Mouse (Mus musculus) adrenal gland, postnatal 25 days (tissue): Measurements from ENCODE around the gene Zfp512b. TPM values are rescaled to one million over a fixed set of nuclear protein-coding genes. Genes with fewer than 3 reads are reported as not detected.

Experiments
- DNase-seq: peaks from one replicate; pipeline ENCODE4 v3.0.0; 2021; ENCODE audit warnings: mixed read lengths
- microRNA-seq, 2 experiments: library from miRNA; unstranded; fragments of <30 nt; microRNA quantifications; one replicate each; pipeline ENCODE4 v1.2.0; 2021
- total RNA-seq: library from RNA; stranded (reverse); gene quantifications from 2 replicates; pipeline ENCODE4 v1.2.3, GENCODE M21; 2021

Gene Zfp512b
- total RNA-seq, 1 experiment from 2014 or later = 81.6 TPM

DNA sequence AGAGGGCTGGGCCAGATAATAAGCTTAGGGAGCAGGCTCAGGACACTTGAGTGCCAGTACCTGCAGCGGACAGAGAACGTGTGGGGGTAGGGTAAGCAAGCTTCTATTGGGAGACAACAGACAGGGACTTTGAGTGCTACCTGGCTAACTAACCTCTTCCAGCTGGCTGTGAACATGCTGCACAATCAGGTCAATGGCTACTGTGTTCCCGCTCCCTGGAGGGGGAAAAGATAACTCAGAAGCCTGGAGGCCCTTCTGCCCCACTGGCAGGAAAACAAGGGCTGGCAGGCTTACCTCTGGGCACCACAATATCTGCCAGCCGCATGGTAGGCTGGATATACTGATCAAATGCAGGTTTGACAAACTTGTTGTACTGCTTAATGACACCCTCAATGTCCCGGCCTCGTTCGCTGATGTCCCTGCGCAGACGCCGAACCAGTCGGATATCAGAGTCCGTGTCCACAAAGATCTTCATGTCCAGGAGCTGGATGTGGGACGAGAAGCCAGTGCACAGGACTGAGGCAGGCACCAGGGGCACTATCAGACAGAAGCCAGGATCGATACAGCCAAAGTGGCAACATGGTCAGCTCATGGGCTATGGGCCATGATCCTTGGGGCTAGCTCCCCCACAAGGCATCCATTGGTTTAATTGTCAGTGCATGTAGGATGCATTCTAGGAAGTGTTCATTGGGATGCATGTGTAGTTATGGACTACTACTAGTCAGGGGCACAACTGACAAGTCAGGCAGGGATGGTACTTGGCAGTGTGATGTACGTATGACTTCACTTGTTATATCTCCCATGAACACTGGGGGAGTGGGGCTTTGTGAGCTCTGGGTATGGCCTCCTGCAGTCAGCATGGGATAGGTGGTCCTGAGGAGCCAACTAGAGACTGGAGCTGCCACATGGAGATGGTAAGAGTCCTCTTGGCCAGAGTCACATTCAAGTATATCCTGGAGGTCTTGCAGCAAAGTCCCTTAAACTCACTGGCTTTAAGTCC, 19.4 kb downstream of the Zfp512b start:
- no peak for DNase-seq

DNA sequence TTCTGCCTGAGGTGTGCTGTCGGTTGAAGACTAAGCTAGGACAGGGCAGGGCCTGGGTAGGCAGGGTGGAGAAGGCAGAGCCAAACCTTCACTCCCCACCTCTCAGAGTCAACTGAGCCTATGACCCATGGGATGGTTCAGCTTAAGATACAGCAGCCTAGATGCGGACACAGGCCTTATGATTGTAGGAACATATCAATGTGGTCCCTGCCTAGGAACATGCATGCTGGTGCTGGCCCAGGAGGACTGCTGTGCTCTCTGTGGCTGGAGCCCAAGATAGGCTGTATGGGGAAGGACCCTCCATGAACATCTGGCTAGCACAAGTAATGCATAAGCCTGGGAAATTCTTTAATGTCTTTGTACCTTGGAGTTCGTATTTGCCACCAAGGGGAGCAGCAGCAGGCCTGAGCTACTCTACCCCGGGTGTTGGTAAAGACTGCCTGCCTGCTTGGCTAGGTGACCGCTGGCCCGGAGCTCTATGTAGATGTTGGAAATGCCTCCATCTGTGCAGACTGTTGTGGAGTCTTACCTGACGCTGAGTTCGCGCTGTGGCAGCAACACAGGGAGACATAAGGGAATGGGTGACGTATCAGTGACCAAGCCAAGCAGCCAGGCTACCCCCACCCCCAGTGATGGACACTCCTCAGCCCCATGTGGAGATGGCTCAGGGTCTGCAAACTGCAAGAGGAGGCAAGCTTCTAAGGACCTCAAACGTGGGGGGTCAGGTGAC, 20.5 kb downstream of the Zfp512b start:
- DNase-seq = no peak

DNA sequence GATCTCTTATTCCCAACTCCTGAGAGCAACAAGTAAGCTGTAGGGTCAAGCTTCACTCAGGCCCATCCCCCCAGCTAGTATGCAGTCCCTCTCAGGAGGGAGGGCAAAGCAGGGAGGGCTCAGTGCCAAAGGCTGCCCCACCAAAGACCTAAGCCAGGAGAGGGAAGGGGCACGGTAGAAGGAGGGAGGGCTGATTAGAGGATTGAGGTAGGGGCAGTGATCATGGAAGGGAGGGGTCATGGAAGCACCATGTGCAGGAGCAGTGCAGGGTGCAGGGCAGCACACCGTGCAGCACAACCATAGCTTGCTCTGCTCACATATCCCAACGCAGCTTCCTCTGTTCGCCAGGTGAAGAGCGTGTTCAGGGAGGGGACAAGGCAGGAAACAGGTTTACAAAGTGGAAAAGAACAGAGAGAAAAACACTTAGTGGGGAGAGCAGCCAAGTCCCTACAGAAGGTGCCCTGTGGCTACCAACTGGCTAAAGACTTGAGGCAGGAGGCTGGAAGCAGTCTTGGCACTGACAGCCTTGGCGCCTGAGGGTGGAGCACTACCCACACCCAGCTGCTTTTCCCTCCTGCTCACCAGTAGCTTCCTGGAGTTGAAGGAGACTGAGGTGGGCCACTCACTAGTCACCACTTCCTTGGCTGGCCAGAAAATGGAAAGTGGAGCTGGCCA, 21.5 kb downstream of the Zfp512b start:
- no peak for DNase-seq

DNA sequence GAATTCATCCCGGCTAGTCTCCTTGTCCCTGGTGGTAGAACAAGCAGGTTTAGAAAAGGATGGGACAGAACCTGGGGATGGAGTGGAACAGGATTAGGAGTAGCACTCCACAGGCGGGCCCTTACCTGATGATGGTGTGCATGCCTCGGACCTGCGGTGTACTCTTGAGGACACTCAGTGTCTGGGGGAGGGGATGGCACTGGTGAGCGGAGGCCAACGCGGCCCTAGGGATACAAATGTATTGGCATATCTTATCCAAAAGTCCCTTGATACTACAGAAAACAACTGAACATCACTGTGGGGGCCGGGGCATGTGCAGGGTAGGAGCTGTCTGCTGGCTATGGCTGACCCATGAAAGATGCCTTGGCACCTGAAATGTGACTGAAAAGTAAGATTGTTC, 22.2 kb downstream of the Zfp512b start:
- no peak for DNase-seq

DNA sequence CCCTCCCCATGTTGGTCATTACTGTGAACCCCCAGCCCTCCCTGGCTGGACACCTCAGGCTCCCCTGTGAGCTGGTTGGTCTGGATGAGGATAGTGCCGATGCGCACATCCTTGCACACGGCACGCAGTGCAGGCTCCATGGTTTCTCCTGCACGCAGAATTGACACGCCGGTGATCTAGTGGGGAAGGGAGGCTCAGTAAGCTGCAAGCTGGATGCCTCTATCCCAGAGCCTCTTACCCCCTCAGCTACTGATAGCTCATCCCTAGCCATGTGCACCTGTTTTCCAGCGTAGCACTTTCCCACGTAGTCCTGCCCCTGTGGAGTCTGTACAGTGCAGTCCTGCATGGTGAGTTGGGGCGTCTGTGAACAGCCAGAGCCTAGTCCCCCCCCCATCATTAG, 22.7 kb downstream of the Zfp512b start:
- DNase-seq = no peak

DNA sequence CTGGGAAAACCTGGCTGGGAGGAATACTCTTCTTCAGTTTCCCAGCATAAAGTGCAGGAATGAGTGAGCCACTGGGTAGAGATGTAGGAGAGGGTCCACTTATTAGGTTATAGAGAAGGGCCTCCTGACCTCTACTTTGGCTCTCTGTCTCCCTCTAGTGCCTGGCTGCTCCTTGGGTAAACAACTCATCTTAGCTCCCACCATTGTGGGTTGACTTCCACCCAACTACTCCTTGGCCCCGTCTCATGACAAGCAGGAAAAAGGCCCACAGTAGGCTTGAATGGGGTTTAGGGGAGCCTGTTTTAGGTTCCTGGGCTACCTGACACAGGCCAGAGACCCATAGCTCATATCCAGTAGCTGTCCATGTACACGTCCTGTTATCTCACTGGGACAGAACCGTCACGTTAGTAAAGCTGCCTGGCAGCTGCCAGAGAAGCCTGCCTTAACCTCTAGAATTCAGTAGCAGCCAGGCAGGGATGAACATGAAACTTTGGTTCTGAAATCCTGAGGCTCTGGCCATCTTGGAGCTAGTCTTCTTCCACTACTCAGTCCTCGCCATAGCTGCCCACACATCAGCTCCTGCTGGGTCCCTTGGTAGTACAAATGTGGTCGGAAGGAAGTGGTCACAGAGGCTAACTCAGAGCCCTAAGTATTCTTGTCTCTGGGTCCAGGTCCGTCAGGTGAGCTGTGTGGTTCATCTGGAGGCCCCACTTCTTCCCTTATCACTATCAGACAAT, 24.2 kb downstream of the Zfp512b start:
- peak; percentile 45 for DNase-seq

DNA sequence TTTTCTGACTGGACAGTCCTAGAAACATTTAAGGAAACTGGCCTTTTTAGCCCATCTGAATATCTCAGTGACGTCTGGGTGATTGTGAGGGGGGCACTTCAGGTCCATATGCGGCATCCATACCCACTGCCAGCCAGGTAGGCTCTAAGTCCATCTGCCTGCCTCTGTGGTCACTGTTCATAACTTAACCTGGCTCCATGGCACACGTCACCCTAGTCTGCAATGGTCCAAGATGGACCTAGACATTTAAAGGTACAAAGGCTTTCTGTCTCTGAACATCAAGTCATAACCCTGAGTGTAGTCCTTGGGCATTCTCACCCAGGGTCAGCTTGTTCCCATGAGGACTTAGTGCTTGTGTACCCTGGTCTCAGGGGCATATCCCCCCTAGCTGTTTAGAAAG, 25.3 kb downstream of the Zfp512b start:
- no peak for DNase-seq

DNA sequence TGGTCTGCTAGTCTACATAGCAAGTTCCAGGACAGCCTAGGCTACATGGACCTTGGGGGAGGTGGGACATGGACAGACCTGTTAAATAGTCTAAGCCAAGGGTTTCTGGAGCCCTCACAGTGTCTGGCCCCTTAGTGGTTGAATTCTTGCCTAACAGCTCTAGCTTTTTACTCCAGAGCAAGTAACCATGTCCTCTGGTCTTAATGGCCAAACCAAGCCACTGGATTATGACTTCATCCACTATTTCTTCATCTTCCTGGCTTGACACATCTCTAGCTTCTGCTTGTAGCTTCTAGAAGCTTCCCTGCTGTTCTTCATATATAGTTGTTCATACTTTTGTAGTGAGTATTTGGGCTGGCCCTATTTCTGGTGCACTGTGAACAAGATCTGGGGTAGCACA, 38.8 kb downstream of the Zfp512b start:
- no peak for DNase-seq

DNA sequence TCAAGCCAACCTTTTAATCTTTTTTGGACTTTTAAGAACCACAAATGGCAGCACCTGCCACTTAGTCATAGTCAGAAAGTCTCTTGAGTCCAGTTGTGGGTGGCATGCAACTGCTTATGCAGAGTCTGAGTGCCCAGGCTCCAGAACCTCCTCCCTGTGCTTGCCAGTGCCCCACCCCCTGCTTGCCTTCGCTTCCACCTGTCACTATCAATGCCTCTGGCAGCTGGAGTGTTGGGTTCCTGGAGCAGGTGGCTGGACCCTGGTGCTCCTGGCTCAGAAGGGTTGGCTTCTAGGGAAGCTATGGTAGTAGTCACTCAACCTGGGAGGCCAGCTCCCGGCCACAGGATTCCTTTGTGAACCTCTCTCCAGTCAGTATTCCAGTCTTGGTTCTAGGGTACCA, 42.4 kb downstream of the Zfp512b start:
- no peak for DNase-seq

DNA sequence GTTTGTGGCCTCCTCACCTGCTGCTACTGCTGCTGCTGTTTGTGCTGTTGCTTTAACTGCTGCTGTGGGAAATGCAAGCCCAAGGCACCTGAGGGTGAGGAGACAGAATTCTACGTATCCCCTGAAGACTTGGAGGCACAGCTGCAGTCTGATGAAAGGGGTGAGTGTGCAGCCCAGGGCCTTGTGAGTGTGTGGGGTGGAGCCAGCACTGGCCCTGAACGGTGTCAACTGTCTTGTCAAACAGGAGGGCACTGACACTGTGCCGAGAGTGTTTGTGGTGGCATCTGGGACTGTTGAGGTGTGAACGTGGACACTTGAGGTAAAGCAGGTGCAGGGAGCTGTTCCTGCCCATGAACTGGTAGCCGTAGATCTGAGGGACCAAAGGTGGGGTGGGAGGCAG, 43.9 kb downstream of the Zfp512b start:
- no peak for DNase-seq

DNA sequence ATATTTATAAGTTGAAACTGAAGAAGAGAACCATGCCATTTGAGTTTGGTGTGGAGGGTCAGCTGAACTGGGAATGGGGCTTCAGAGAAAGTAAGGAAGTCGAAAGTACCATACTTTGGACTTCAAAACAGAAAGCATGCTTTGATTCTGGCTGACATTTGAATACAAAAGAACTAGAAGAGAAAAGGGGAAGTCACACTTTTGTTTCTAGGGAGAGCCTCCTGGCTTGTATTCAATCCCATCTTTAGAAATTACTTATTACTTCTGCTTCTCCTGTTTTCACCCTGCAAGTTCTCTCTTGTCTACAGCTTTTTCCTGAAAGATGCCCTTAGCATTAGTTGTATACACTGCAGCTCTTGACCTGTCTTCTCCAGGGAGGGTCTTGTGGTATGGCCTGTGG, 44.4 kb downstream of the Zfp512b start:
- DNase-seq = no peak

DNA sequence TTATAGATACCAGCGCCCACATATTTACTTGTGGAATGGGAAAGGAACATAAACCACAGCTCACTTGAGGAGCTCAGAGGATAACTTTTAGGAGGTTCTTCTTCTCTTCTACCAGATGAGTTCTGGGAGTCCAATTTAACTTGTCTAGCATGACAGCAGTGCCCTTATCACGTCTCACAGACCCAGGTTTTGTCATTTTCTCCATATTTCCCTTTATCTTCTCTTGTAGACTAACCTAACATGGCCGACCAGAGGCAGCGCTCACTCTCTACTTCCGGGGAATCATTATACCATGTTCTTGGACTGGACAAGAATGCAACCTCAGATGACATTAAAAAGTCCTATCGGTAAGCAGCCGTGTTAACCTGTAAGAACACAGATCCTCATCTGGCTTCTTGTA, 46.5 kb downstream of the Zfp512b start:
- DNase-seq = no peak

DNA sequence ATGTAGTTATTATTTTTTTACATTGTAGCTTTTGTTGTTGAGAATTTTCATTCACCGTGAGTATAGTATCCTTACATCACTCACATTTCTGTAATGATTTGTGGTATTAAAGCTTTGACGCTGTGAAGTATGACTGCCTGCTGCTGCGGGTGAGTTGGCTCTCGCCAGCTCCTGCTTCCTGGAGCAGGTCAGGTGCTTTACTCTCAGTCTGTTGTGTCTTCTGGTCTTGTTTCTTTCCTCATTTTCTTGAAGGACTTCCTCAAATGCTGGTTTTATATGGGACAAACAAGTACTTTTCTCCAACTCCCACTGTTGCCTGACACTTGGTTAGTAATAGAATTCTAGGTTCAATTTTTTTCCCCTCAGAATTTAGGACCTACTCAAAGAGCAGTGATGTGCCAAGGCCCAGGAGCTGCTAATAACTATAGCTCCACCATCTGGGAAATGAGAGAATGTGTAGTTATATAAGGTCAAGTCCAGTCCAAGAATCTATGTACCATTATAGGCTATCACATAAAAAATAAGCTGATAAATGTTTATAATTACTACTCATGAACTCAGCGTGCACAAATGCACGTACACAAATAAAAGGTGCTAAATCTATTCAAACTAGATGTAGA, 50.7 kb downstream of the Zfp512b start:
- no peak for DNase-seq

DNA sequence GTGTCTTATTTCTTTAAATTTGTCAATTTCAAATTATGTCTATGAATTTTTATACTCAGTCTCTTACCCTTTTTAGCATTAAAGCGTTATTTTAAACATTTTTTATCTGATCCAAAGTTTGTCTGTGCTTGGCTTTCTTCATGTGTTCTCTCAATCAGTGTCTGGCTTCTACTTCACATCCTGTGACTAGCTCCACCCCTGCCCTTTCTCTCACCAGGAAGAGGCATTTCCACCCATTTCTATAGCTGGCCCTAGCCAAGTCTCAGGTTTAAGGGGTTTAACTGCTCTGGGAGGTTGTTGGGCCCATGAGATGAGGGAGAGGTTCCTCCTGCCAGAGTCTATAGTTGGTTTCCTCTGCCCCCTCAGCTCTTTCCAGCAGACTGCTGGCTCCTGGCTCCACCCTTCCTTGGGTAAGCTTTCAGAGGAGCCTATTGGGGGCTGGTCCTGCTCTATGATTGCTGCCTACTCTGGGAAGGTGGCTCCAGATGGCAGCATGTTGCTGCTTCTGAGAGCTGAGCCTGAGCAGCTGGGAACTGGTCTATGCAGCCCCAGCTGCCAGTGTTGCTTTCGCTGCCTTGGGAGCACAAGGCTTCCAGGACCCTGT, 55.1 kb downstream of the Zfp512b start:
- no peak for DNase-seq

DNA sequence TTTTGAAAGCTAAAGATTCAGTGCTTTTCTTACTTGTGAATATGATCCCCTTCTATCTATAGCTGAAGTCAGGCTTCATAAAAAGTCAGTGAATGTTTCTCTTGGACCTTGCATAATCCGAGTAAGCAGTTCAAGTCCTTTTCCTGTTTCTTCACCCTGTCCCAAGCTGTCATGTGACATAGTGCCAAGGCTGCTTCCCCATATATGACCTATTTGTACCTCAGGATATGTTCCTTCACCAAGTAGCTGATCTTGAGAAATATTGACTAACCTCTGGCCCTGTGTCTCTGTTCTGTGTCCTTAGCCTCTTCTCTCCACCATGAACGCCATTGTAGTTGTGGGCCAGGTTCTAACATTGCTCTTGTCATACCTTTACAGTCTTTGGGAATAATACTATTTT, 56.2 kb downstream of the Zfp512b start:
- no peak for DNase-seq

DNA sequence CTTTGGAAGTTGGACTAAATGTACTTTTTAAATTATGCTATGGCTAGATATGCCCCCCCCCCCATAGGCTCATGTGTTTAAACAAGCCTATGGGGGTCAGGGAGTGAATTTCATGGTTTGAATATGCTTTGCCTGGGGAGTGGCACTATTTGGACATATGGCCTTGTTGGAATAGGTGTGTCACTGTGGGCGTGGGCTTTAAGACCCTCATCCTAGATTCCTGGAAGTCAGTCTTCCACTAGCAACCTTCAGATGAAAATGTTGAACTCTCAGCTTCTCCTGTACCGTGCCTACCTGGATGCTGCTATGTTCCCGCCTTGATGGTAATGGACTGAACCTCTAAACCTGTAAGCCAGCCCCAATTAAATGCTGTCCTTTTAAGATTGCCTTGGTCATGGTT, 60.0 kb downstream of the Zfp512b start:
- no peak for DNase-seq

Small RNA genes within 50 kb of the gene (microRNA-seq; reads per million reads assigned to microRNA genes)
- gene Mir7006 = 0 to 0.36 reads per million in 2 experiments

Other genes starting within 250 kb of the Zfp512b start
- 51.2 and 61.6 TPM in 2 replicates for gene Zgpat, start 227.9 kb downstream of the Zfp512b start, total RNA-seq
- 40.8 and 49.7 TPM in 2 replicates for gene Arfrp1, start 227.4 kb downstream of the Zfp512b start, total RNA-seq
- gene Lime1, start 212.7 kb downstream of the Zfp512b start, total RNA-seq = 24.7 and 33.2 TPM in 2 replicates
- 14.6 and 20.8 TPM in 2 replicates for gene Zbtb46, start 133.4 kb downstream of the Zfp512b start, total RNA-seq
- gene Abhd16b, start 99.6 kb downstream of the Zfp512b start, total RNA-seq = not detected in 2 replicates
- 118 and 121 TPM in 2 replicates for gene Tpd52l2, start 95.7 kb downstream of the Zfp512b start, total RNA-seq
- 81.9 and 101 TPM in 2 replicates for gene Dnajc5, start 72.3 kb downstream of the Zfp512b start, total RNA-seq
- gene Uckl1, start 7.9 kb downstream of the Zfp512b start, total RNA-seq = 94.2 and 128 TPM in 2 replicates
- gene Prpf6, start 935 bp downstream of the Zfp512b start, total RNA-seq = 57.7 and 73.7 TPM in 2 replicates
- 19.3 and 26.4 TPM in 2 replicates for gene Samd10, start 6.4 kb upstream of the Zfp512b start, total RNA-seq
- not detected in 2 replicates for gene Gm29797, start 64.2 kb upstream of the Zfp512b start, total RNA-seq
- 39.0 and 40.4 TPM in 2 replicates for gene Sox18, start 78.8 kb upstream of the Zfp512b start, total RNA-seq
- gene Tcea2, start 87.5 kb upstream of the Zfp512b start, total RNA-seq = 11.6 and 14.7 TPM in 2 replicates
- gene Rgs19, start 101.2 kb upstream of the Zfp512b start, total RNA-seq = 20.3 and 31.7 TPM in 2 replicates
- not detected in 2 replicates for gene Lkaaear1, start 105.6 kb upstream of the Zfp512b start, total RNA-seq
- 1.6 and 1.9 TPM in 2 replicates for gene Oprl1, start 122.2 kb upstream of the Zfp512b start, total RNA-seq
- 1.9 and 6.6 TPM in 2 replicates for gene Myt1, start 170.5 kb upstream of the Zfp512b start, total RNA-seq
- gene Pcmtd2, start 245.1 kb upstream of the Zfp512b start, total RNA-seq = 57.3 and 90.5 TPM in 2 replicates